Mouse (Mus musculus) cortical plate, adult 2 months (tissue): ENCODE measurements around the gene Bub1. TPM values are rescaled to one million over a fixed set of nuclear protein-coding genes. Genes with fewer than 3 reads are reported as not detected.
A peak's percentile ranks its signal among the peaks of the same experiment; 100 is the strongest.

Experiments used
- H3K27ac ChIP-seq: fragments of 200-500 bp; 2 replicates; pipeline ENCODE4 v1.5.1; 2012; ENCODE audit warnings: low read length, control low read depth, inconsistent platforms; ENCODE audit not compliant: insufficient read depth
- H3K4me1 ChIP-seq: fragments of 200-500 bp; 2 replicates; pipeline ENCODE4 v1.6.1; 2011; ENCODE audit warnings: low read length; ENCODE audit not compliant: control insufficient read depth, insufficient read depth
- H3K4me3 ChIP-seq: fragments of 200-500 bp; 2 replicates; pipeline ENCODE4 v1.5.1; 2011; ENCODE audit warnings: mild to moderate bottlenecking, low read length, control low read depth; ENCODE audit not compliant: insufficient read depth
- CTCF ChIP-seq: fragments of 200-500 bp; IDR thresholded peaks from 2 replicates; pipeline ENCODE4 v1.5.1; 2011; ENCODE audit warnings: mild to moderate bottlenecking, control low read depth, low read length; ENCODE audit not compliant: insufficient read depth; ENCODE audit errors: extremely low read depth
- POLR2A ChIP-seq: fragments of 200-500 bp; IDR thresholded peaks from 2 replicates; pipeline ENCODE4 v1.6.1; 2011; ENCODE audit warnings: mild to moderate bottlenecking, low read length, control low read depth; ENCODE audit not compliant: insufficient read depth; ENCODE audit errors: extremely low read depth
- polyA plus RNA-seq: library from polyadenylated mRNA; depleted of rRNA; stranded (reverse); fragments of >200 nt; gene quantifications from 2 replicates; pipeline ENCODE4 v1.2.3, GENCODE M21; 2012; rRNA removed

Gene Bub1
- 0.21 and 0.25 TPM in 2 replicates for polyA plus RNA-seq

- TF ChIP-seq POLR2A = no peak
- no peak for TF ChIP-seq CTCF
- H3K4me1 ChIP-seq = peaks cover 1% of the 10 kb centered on the region; the same call in 1 of the 2 replicates
- no peak within 1 kb of the TSS for H3K27ac ChIP-seq
- H3K4me3 ChIP-seq = peak within 1 kb of the TSS; percentile 26
These were observed at the start of gene Bub1 for GRCm38 (mm10) chr2:127831401-127832102. Bub1 (minus strand) TSS chr2:127831865.

GRCm38 (mm10) chr2:127881063-127881462 lies 49.4 kb upstream of the Bub1 start:
- Histone ChIP-seq H3K4me1 (no peaks in the 10 kb centered on the region), H3K27ac (no peak overlapping the region), H3K4me3 (no peak overlapping the region)
- TF ChIP-seq POLR2A = no peak
- no peak for TF ChIP-seq CTCF

DNA sequence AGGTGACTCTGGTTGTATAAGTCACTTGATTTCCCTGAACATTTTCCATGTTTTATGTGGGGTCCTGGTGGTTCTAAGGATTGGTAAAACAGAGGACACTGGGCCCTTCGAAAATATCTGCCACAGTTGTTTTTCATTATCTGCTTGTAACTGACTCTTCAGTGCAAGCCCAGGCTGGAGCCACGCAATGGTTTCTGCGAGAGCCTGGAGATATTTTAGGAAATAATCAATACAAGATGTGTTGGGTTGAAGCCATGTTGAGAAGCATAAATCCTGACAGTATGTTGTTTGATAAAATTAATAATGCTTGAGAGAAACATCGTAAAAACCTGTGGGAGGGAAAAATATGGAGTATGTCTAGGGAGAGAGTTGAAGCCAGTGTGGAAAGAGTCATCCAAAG lies 32.7 kb upstream of the Bub1 start:
- TF ChIP-seq POLR2A (no peak), CTCF (no peak)
- Histone ChIP-seq H3K27ac (no peak overlapping the region), H3K4me3 (no peak overlapping the region), H3K4me1 (no peaks in the 10 kb centered on the region)

GRCm38 (mm10) chr2:127854332-127854991 lies 22.8 kb upstream of the Bub1 start:
- H3K4me1 ChIP-seq = no peaks in the 10 kb centered on the region
- H3K4me3 ChIP-seq = no peak overlapping the region
- H3K27ac ChIP-seq = no peak overlapping the region
- TF ChIP-seq POLR2A (no peak), CTCF (no peak)

DNA sequence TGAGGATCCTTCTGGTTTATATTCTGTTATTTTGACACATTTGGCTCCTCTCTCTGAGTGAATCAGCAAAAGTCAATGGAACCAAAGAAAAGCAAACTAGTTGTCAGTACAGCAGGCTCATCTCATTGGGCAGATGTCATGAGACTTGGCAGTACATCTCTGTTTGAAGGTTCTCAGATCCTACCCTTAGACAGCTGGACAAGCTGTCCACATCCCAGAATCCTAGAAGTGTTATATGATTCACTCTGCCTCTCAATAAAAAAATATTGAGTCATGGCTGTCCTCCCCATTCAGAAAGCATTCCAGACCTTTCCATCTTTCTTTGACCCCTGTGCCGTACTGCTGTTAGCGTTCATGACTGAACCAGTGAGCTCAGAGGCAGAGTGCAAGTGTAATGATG lies 18.7 kb upstream of the Bub1 start:
- Histone ChIP-seq H3K27ac (no peak overlapping the region), H3K4me1 (no peaks in the 10 kb centered on the region), H3K4me3 (no peak overlapping the region)
- TF ChIP-seq CTCF (no peak), POLR2A (no peak)

DNA sequence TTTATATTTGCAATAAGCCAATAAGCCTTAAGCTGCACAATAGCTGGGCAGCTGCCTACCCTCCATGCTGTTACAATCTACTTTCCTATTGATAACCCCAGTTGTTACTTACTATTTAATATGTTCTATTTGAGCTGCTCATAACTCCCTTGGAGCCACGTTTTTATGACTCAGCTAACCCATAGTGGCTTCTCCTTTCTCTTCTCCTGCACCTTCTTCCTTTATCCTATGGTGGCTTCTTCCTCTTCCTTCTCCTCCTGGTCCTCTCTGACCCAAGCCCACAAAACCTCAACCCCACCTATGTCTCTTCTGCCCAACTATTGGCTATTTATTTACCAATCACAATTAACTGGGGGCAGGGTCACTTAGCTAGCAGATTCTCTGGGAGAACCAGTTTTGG lies 14.9 kb upstream of the Bub1 start:
- no peak overlapping the region for H3K27ac ChIP-seq
- no peak overlapping the region for H3K4me3 ChIP-seq

GRCm38 (mm10) chr2:127846008-127846407 lies 14.3 kb upstream of the Bub1 start:
- H3K4me3 ChIP-seq = no peak overlapping the region
- no peak for TF ChIP-seq CTCF
- no peak for TF ChIP-seq POLR2A
- H3K4me1 ChIP-seq = no peaks in the 10 kb centered on the region
- H3K27ac ChIP-seq = no peak overlapping the region

More for the DNA sequence above, 14.9 kb upstream of the Bub1 start:
- TF ChIP-seq POLR2A = no peak
- no peak for TF ChIP-seq CTCF
- no peaks in the 10 kb centered on the region for H3K4me1 ChIP-seq

DNA sequence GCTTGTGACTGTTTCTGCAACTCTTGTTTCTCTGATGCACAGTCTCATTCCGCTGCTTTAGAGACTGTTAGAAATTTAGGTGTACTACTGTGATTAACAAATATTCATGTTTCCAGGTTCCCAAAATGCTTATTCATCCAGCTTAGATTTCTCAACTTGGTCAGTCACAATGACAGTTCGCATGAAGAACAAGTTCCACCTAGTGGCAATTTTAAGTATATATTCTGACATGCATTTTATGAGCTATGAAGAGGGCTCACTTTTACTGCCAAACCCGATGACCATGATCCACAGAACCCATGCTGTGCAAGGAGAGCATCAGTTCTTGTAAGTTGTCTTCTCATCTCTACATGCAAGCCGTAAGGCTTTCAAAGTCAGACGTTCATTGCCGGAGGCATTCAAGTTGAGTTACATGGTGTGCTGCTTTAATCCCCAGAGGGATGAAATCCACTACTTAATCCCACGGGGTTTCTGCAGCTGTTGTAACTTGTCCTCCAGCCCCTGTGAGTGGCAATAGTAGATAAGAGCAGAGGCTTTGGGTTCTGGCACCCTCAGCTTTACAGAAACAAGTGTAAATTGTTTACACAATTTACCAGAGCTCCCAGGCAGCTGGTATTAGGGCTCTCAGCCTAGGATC lies 13.8 kb upstream of the Bub1 start:
- no peak overlapping the region for H3K27ac ChIP-seq
- no peak overlapping the region for H3K4me3 ChIP-seq
- TF ChIP-seq CTCF = 0 out of 2 replicates have a peak, but pooled peaks have one; percentile 21
- TF ChIP-seq POLR2A = no peak
- H3K4me1 ChIP-seq = no peaks in the 10 kb centered on the region

DNA sequence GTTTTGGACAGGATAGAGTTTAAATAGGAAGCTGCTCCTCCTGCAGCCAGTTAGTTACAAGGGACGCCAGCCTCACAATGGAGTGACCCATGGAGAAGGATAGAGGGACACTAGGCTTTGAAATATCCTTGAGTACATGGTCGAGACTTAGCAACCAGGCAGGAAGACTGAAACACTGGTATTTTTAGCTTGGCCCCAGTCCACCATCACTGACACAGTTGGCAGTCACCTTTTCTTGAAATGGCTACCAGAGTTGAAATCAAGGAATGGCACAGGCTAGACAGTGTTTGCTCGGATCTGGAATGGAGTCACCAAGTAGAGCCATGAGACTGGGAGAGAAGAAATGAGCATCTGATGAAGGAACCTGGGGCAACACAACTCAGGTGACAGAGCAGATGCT lies 10.8 kb upstream of the Bub1 start:
- no peaks in the 10 kb centered on the region for H3K4me1 ChIP-seq
- TF ChIP-seq CTCF (no peak), POLR2A (no peak)
- H3K27ac ChIP-seq = no peak overlapping the region
- no peak overlapping the region for H3K4me3 ChIP-seq

DNA sequence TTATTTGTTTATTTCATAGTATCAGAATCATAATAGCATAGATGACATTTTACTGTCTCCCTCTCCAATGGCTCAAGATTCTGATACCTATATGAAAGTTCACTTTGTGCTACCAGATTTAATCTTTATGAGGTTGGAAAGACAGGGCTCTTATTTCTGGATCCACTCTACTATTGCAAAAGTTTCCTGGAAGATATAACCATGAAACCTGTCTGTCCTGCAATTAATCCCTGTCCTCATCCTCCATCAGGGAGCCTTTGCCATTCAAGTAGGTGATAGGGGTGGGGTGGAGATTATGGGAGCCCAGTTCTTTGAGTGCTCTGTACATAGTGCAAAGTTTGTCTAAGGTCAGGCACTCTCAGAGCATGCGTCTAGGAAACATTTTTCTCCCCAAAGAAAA lies 9.7 kb upstream of the Bub1 start:
- TF ChIP-seq CTCF (no peak), POLR2A (no peak)
- Histone ChIP-seq H3K27ac (no peak overlapping the region), H3K4me3 (no peak overlapping the region), H3K4me1 (no peaks in the 10 kb centered on the region)
